Mouse (Mus musculus) lung, adult 2 months (tissue): ENCODE measurements around the gene Taz. TPM values are rescaled to one million over a fixed set of nuclear protein-coding genes. Genes with fewer than 3 reads are reported as not detected.

Experiments
- DNase-seq: peaks from one replicate; pipeline ENCODE4 v3.0.0; 2022
- H3K4me1 ChIP-seq: fragments of 200-500 bp; 2 replicates; pipeline ENCODE4 v1.6.1; 2011; ENCODE audit warnings: low read length; ENCODE audit not compliant: control insufficient read depth, insufficient read depth
- H3K4me3 ChIP-seq: fragments of 200-500 bp; replicated peaks from 2 replicates; pipeline ENCODE3; 2011; ENCODE audit warnings: low read depth, mild to moderate bottlenecking, control low read depth, low read length; ENCODE audit errors: extremely low read depth
- CTCF ChIP-seq: fragments of 200-500 bp; IDR thresholded peaks from 2 replicates; pipeline ENCODE4 v1.5.1; 2011; ENCODE audit warnings: mild to moderate bottlenecking, low read length, control low read depth; ENCODE audit not compliant: insufficient read depth
- POLR2A ChIP-seq: fragments of 200-500 bp; IDR thresholded peaks from 2 replicates; pipeline ENCODE4 v1.6.1; 2011; ENCODE audit warnings: low read depth, mild to moderate bottlenecking, control low read depth, low read length, borderline replicate concordance; ENCODE audit errors: extremely low read depth
- WGBS: fragments of 180-500 bp; shearing (Covaris S2); methylation state at CpG from one replicate; pipeline ENCODE4 v1.1.7; 2018; 5-methylcytosine and 5-hydroxymethylcytosine counted together
- polyA plus RNA-seq: library from polyadenylated mRNA; depleted of rRNA; stranded (reverse); fragments of >200 nt; gene quantifications from 2 replicates; pipeline ENCODE4 v1.2.3, GENCODE M21; 2012

Gene Taz
- polyA plus RNA-seq, 1 experiment: 108 TPM

GRCm38 (mm10) chrX:74273422-74274322 is 8.0 kb upstream of the Taz start:
- Histone ChIP-seq H3K4me1 (no peaks in the 10 kb centered on the region; the same call in 1 of the 2 replicates), H3K4me3 (no peak overlapping the region)
- TF ChIP-seq POLR2A: no peak
- WGBS: 37% methylated on average over 10 of the region's 10 CpGs
- no peak for DNase-seq

- DNase-seq: no peak
- TF ChIP-seq POLR2A (no peak), CTCF (no peak)
- 66% methylated on average over 8 of the region's 8 CpGs for WGBS
- no peak overlapping the region for H3K4me3 ChIP-seq
- H3K4me1 ChIP-seq: no peaks in the 10 kb centered on the region; the same call in 1 of the 2 replicates
These were observed 3.8 kb upstream of the Taz start for GRCm38 (mm10) chrX:74277916-74278315.

GRCm38 (mm10) chrX:74281041-74281731 is 526 bp upstream of the Taz start:
- no peaks in the 10 kb centered on the region for H3K4me1 ChIP-seq
- TF ChIP-seq CTCF: no peak
- TF ChIP-seq POLR2A: no peak
- H3K4me3 ChIP-seq: peak overlapping the region; percentile 69
- WGBS: 23% methylated on average over 14 of the region's 14 CpGs
- DNase-seq: no peak

GRCm38 (mm10) chrX:74282395-74283091 is 831 bp downstream of the Taz start:
- peak overlapping the region; percentile 97 for H3K4me3 ChIP-seq
- peak; percentile 78 for DNase-seq
- no peak for TF ChIP-seq CTCF
- peak; percentile 95; the same call in 1 of the 2 replicates for TF ChIP-seq POLR2A
- no peaks in the 10 kb centered on the region for H3K4me1 ChIP-seq
- 35% methylated on average over 39 of the region's 39 CpGs for WGBS

GRCm38 (mm10) chrX:74283092-74283437 is 1.4 kb downstream of the Taz start:
- no peak for TF ChIP-seq POLR2A
- TF ChIP-seq CTCF: no peak
- WGBS: 52% methylated on average over 5 of the region's 5 CpGs
- peak overlapping the region; percentile 97 for H3K4me3 ChIP-seq

GRCm38 (mm10) chrX:74293431-74293830 is 11.7 kb downstream of the Taz start:
- 69% methylated on average over 4 of the region's 4 CpGs for WGBS
- no peak for DNase-seq
- Histone ChIP-seq H3K4me1 (no peaks in the 10 kb centered on the region; the same call in 1 of the 2 replicates), H3K4me3 (no peak overlapping the region)
- TF ChIP-seq POLR2A (no peak), CTCF (no peak)

More at GRCm38 (mm10) chrX:74283092-74283437, 1.4 kb downstream of the Taz start:
- H3K4me1 ChIP-seq: no peaks in the 10 kb centered on the region
- DNase-seq: no peak

GRCm38 (mm10) chrX:74296538-74297448 is 15.1 kb downstream of the Taz start, which contains the start of gene Atp6ap1:
Gene Atp6ap1, plus strand, starts transcription at chrX:74297097.
- Histone ChIP-seq H3K4me1 (no peaks in the 10 kb centered on the region; the same call in 1 of the 2 replicates), H3K4me3 (peak within 1 kb of the TSS; percentile 78)
- 33% methylated on average over 37 of the region's 37 CpGs for WGBS
- peak; percentile 94 for DNase-seq
- no peak for TF ChIP-seq CTCF
- TF ChIP-seq POLR2A: peak; percentile 81; the same call in 1 of the 2 replicates

- no peaks in the 10 kb centered on the region; the same call in 1 of the 2 replicates for H3K4me1 ChIP-seq
- TF ChIP-seq POLR2A (no peak), CTCF (no peak)
- H3K4me3 ChIP-seq: no peak overlapping the region
- DNase-seq: no peak
- WGBS: 68% methylated on average over 1 of the region's 1 CpGs
These were observed 16.6 kb downstream of the Taz start for GRCm38 (mm10) chrX:74298348-74298747.
